Mouse (Mus musculus): ENCODE results near the gene Naxe.

- no peak for TF ChIP-seq POLR2AphosphoS5 (IDR thresholded peaks at IDR 0.05; ENCODE audit: insufficient replicate concordance, low read depth, low read length)
- no peak for TF ChIP-seq CTCF (IDR thresholded peaks at IDR 0.05; ENCODE audit: low read depth, low read length)
- no peak for TF ChIP-seq GATA1 (IDR thresholded peaks at IDR 0.05; ENCODE audit: borderline replicate concordance, low read length)
- no peak for TF ChIP-seq TAL1 (conservative IDR thresholded peaks at IDR 0.05; ENCODE audit: low read depth, low read length)
These were observed 32.3 kb upstream of the Naxe start for GRCm38 (mm10) chr3:88090616-88091015.
